In the genomic region with DNA sequence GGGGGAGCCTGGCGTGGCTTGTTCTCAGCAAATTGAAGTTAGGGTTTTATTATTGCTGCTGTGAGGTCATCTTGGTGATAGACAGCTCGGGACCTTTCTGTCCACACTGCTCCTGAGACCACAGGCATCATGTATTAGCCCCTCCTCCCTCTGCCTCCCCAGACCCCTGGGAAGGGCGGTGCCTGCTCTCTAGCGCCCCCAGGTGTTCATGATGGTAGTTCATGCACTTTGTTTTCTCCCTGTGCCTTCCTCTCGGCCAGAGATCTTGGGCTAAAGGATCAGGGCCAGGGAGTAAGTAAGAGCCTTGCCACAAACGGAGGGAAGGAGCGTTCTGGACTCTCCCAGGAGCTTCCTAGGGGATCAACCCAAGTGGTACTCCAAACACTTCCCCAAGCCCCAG, we compare ENCODE assay signal across 10 mouse cellular contexts. TPM values are rescaled to one million over a fixed set of nuclear protein-coding genes. Genes with fewer than 3 reads are reported as not detected.
A peak's percentile ranks its signal among the peaks of the same experiment; 100 is the strongest.
DNase-seq lines count a peak whose midpoint lies in the region; ATAC-seq and TF ChIP-seq lines count a peak whose summit lies in the region.
"Had no signal": no experiment of that assay in that cellular context is flagged by ENCODE, and none has a peak within 500 bp of the region (broad histone marks: within the 10 kb centered on the region; RNA-seq: fewer than 3 reads in every experiment).

No protein-coding gene starts in this region.

- no peak overlapping the region for H3K4me2 ChIP-seq in kidney, embryonic 14.5 days (replicated peaks; ENCODE audit: low read depth, low read length)
- H3K4me2 ChIP-seq in forebrain, embryonic 13.5 days = no peak overlapping the region

- H3K9ac ChIP-seq in kidney, embryonic 14.5 days (ENCODE audit: low read depth, low read length) = no peak overlapping the region
- H3K9ac ChIP-seq in ES-E14 (ENCODE audit: insufficient read depth, low read depth, low read length, poor library complexity, severe bottlenecking) = no peak overlapping the region
- no peak overlapping the region for H3K9ac ChIP-seq in forebrain, embryonic 13.5 days

- no peaks in the 10 kb centered on the region for H3K27me3 ChIP-seq in kidney, embryonic 14.5 days (ENCODE audit: control insufficient read depth, insufficient read depth, low read length)
- peaks cover 15% of the 10 kb centered on the region; the same call in 1 of the 2 replicates for H3K27me3 ChIP-seq in forebrain, embryonic 13.5 days

- H3K27ac ChIP-seq in kidney, embryonic 14.5 days (ENCODE audit: low read depth, low read length) = no peak overlapping the region
- no peak overlapping the region for H3K27ac ChIP-seq in ES-E14 (ENCODE audit: insufficient read depth, low read depth, low read length, poor library complexity, severe bottlenecking)
- H3K27ac ChIP-seq in brown adipose tissue, adult 24 weeks (replicated peaks; ENCODE audit: low read depth, low read length) = peak overlapping the region; percentile 74; the same call in 1 of the 2 replicates
- H3K27ac ChIP-seq in forebrain, embryonic 13.5 days = no peak overlapping the region

- peak; percentile 64 to 65 for DNase-seq in kidney, postnatal 4 days
- peak; percentile 49 for DNase-seq in ES-E14 (ENCODE audit: low read depth, low spot score)
- DNase-seq in mesoderm, embryonic 11.5 days (ENCODE audit: low read depth, low spot score) = peak; percentile 50
- DNase-seq in frontal cortex, postnatal 36 days (ENCODE audit: low spot score in 2 of 2) = no peak
- DNase-seq in spleen, postnatal 36 days (ENCODE audit: low spot score in 2 of 2) = no peak

- WGBS in kidney, embryonic 14.5 days = 48% methylated on average over 7 of the region's 7 CpGs
- 48% methylated on average over 7 of the region's 7 CpGs for WGBS in forebrain, embryonic 13.5 days

- H3K4me3 ChIP-seq in kidney, embryonic 14.5 days (ENCODE audit: low read length) = no peak overlapping the region
- H3K4me3 ChIP-seq in ES-E14 (ENCODE audit: insufficient read depth in 1 of 2, low read depth in 1 of 2, low read length in 2 of 2, poor library complexity in 1 of 2, severe bottlenecking in 1 of 2) = no peak overlapping the region
- H3K4me3 ChIP-seq in brown adipose tissue, adult 24 weeks (ENCODE audit: insufficient read depth, low read depth, low read length) = no peak overlapping the region
- H3K4me3 ChIP-seq in forebrain, embryonic 13.5 days = no peak overlapping the region

- no peaks in the 10 kb centered on the region for H3K9me3 ChIP-seq in kidney, embryonic 14.5 days (ENCODE audit: control insufficient read depth, low read length)
- H3K9me3 ChIP-seq in ES-E14 (ENCODE audit: control insufficient read depth, insufficient read depth, low read depth, low read length) = no peaks in the 10 kb centered on the region
- no peaks in the 10 kb centered on the region for H3K9me3 ChIP-seq in forebrain, embryonic 13.5 days (replicated peaks)

- no peaks in the 10 kb centered on the region for H3K36me3 ChIP-seq in kidney, embryonic 14.5 days (ENCODE audit: control insufficient read depth, insufficient read depth, low read length)
- no peaks in the 10 kb centered on the region for H3K36me3 ChIP-seq in ES-E14 (ENCODE audit: control insufficient read depth, insufficient read depth, low read length, poor library complexity, severe bottlenecking)
- H3K36me3 ChIP-seq in forebrain, embryonic 13.5 days (ENCODE audit: poor library complexity, severe bottlenecking) = no peaks in the 10 kb centered on the region

- in situ Hi-C loops in ES-E14 (cut with MboI; ENCODE audit: low sequenced_read_pairs in 2 of 2, unreplicated experiment in 2 of 2) = no loop called here

- H3K4me1 ChIP-seq in kidney, embryonic 14.5 days (ENCODE audit: control insufficient read depth, insufficient read depth, low read length) = 0 out of 2 replicates have a peak, but pooled peaks cover 3% of the 10 kb centered on the region
- peaks cover 0 to 2% of the 10 kb centered on the region in 2 experiments; a peak in 1 of 4 replicates for H3K4me1 ChIP-seq in ES-E14 (ENCODE audit: control insufficient read depth in 2 of 2, insufficient read depth in 2 of 2, low read length in 2 of 2, poor library complexity in 1 of 2)
- no peaks in the 10 kb centered on the region for H3K4me1 ChIP-seq in brown adipose tissue, adult 24 weeks (ENCODE audit: control insufficient read depth, insufficient read depth, insufficient read length, low read length)
- H3K4me1 ChIP-seq in forebrain, embryonic 13.5 days = no peaks in the 10 kb centered on the region

- no peak for ATAC-seq in kidney, embryonic 14.5 days (ENCODE audit: low FRiP score, low TSS enrichment)
- ATAC-seq in forebrain, embryonic 13.5 days = no peak

TF ChIP-seq in ES-E14, 5 proteins besides CTCF, POLR2A, EP300 and RAD21:
- no peak for TF ChIP-seq MAFK (IDR thresholded peaks at IDR 0.05; ENCODE audit: insufficient read depth, low read depth, low read length)
- no peak for TF ChIP-seq CHD2 (IDR thresholded peaks at IDR 0.05; ENCODE audit: low read depth, low read length)
- TF ChIP-seq ZC3H11A (IDR thresholded peaks at IDR 0.05; ENCODE audit: borderline replicate concordance, low read depth, low read length) = no peak
- no peak for TF ChIP-seq ZNF384 (IDR thresholded peaks at IDR 0.05; ENCODE audit: low read depth, low read length)
- no peak for TF ChIP-seq HCFC1 (IDR thresholded peaks at IDR 0.05; ENCODE audit: borderline replicate concordance, insufficient read depth, low read length)

RNA-seq across cellular contexts. Expression of a gene that starts 32.2 kb away (rescaled TPM):
- polyA plus RNA-seq in kidney, embryonic 14.5 days (2014; fragmentation: Nextera tagmentation; extraction: Ambion mirVana) = 12.7 and 20.4 TPM in 2 replicates
- total RNA-seq in ES-E14 (2012; rRNA removed) = 0.42 and 1.6 TPM in 2 replicates
- polyA plus RNA-seq in brown adipose tissue, adult 24 weeks (2012; ENCODE audit: insufficient read depth, insufficient read length, missing spikeins) = not detected in 2 replicates
- polyA plus RNA-seq in forebrain, embryonic 13.5 days (2015; fragmentation: Nextera tagmentation; extraction: Ambion mirVana) = 0.10 TPM in 1 of 2 replicates, not detected in the other
- total RNA-seq: common myeloid progenitor, adult 5-6 weeks; neutrophil, adult 5-6 weeks had no signal

Comparison
In these comparisons a context has a peak if more than half of its experiments do, and no peak if none do; other contexts are left out.
1. DNase-seq: peak in kidney, postnatal 4 days (2 of 2), ES-E14 (single experiment) and mesoderm, embryonic 11.5 days (single experiment); none in frontal cortex, postnatal 36 days (0 of 2) and spleen, postnatal 36 days (0 of 2).